In genomic region chr10:62231811-62232210, GRCm38 (mm10) we compare ENCODE assay signal across 9 mouse cellular contexts. TPM values are rescaled to one million over a fixed set of nuclear protein-coding genes. Genes with fewer than 3 reads are reported as not detected.
DNase-seq lines count a peak whose midpoint lies in the region; ATAC-seq and TF ChIP-seq lines count a peak whose summit lies in the region.
"Had no signal": no experiment of that assay in that cellular context is flagged by ENCODE, and none has a peak within 500 bp of the region (broad histone marks: within the 10 kb centered on the region; RNA-seq: fewer than 3 reads in every experiment).

No protein-coding gene starts in this region.

- no peak for TF ChIP-seq CTCF in layer of hippocampus, adult 2 months (conservative IDR thresholded peaks at IDR 0.05)

- H3K9me3 ChIP-seq in embryonic facial prominence, embryonic 15.5 days (replicated peaks) = no peaks in the 10 kb centered on the region
- no peaks in the 10 kb centered on the region for H3K9me3 ChIP-seq in limb, embryonic 10.5 days (replicated peaks)

- no peak overlapping the region for H3K4me3 ChIP-seq in layer of hippocampus, adult 2 months
- no peak overlapping the region for H3K4me3 ChIP-seq in embryonic facial prominence, embryonic 15.5 days (replicated peaks)
- H3K4me3 ChIP-seq in limb, embryonic 10.5 days = peak overlapping the region; percentile 68; the same call in 1 of the 2 replicates

- DNase-seq in adrenal gland, postnatal 10 days = peak; percentile 18
- no peak for DNase-seq in adrenal gland, postnatal 4 days (ENCODE audit: low spot score in 2 of 2)
- DNase-seq in layer of hippocampus, adult 2 months (ENCODE audit: low spot score in 2 of 2) = no peak
- DNase-seq in layer of hippocampus, postnatal 25 days (ENCODE audit: extremely low spot score in 1 of 2, low spot score in 1 of 2) = no peak
- no peak for DNase-seq in limb, embryonic 10.5 days (ENCODE audit: low spot score)
- no peak for DNase-seq in layer of hippocampus, postnatal 10 days (ENCODE audit: low spot score in 2 of 2)

- ATAC-seq in embryonic facial prominence, embryonic 15.5 days (ENCODE audit: insufficient number of reproducible peaks, low FRiP score, low TSS enrichment, low read depth) = no peak
- no peak for ATAC-seq in inflammation-experienced regulatory T-cells, adult 6 months

- peak overlapping the region; percentile 67; the same call in 1 of the 2 replicates for H3K27ac ChIP-seq in layer of hippocampus, adult 2 months
- H3K27ac ChIP-seq in embryonic facial prominence, embryonic 15.5 days (replicated peaks) = no peak overlapping the region
- no peak overlapping the region; the same call in 1 of the 2 replicates for H3K27ac ChIP-seq in limb, embryonic 10.5 days

- WGBS in embryonic facial prominence, embryonic 15.5 days = 61% methylated on average over 3 of the region's 3 CpGs
- 77% methylated on average over 3 of the region's 3 CpGs for WGBS in limb, embryonic 10.5 days

- peaks cover 7% of the 10 kb centered on the region for H3K27me3 ChIP-seq in embryonic facial prominence, embryonic 15.5 days
- peaks cover 26% of the 10 kb centered on the region for H3K27me3 ChIP-seq in limb, embryonic 10.5 days (ENCODE audit: low read depth, poor library complexity, severe bottlenecking)

- no peaks in the 10 kb centered on the region for H3K36me3 ChIP-seq in embryonic facial prominence, embryonic 15.5 days
- H3K36me3 ChIP-seq in limb, embryonic 10.5 days = no peaks in the 10 kb centered on the region

- H3K4me2 ChIP-seq in embryonic facial prominence, embryonic 15.5 days (replicated peaks) = peak overlapping the region; percentile 96

- no peak overlapping the region for H3K9ac ChIP-seq in embryonic facial prominence, embryonic 15.5 days

- H3K4me1 ChIP-seq in embryonic facial prominence, embryonic 15.5 days = peaks cover 10% of the 10 kb centered on the region
- peaks cover 24% of the 10 kb centered on the region for H3K4me1 ChIP-seq in limb, embryonic 10.5 days

RNA-seq across cellular contexts. Expression of gene Tspan15, which starts 0.8 kb away (rescaled TPM):
- total RNA-seq in adrenal gland, postnatal 10 days (2021) = 10 to 100 TPM; 16.4 to 23.6 TPM
- total RNA-seq in adrenal gland, postnatal 4 days (2021) = 10 to 100 TPM; 29.4 to 37.0 TPM
- total RNA-seq in layer of hippocampus, adult 2 months (2021) = 10 to 100 TPM; 13.6 to 15.9 TPM
- total RNA-seq in layer of hippocampus, postnatal 25 days (2021) = 10 to 100 TPM; 20.7 to 21.3 TPM
- 15.8 and 17.0 TPM in 2 replicates for polyA plus RNA-seq in embryonic facial prominence, embryonic 15.5 days (2015; fragmentation: Nextera tagmentation; extraction: Ambion mirVana)
- 15.1 and 18.5 TPM in 2 replicates for polyA plus RNA-seq in limb, embryonic 10.5 days (2016; fragmentation: Nextera tagmentation; extraction: Ambion mirVana)
- not detected for polyA plus RNA-seq in inflammation-experienced regulatory T-cells, adult 6 months (2017; shearing (Covaris generic))
- total RNA-seq in layer of hippocampus, postnatal 10 days (2021) = 1 to 10 TPM; 7.9 to 9.0 TPM

RNA-seq across cellular contexts. Expression of gene Tacr2, which starts 20.4 kb away (rescaled TPM):
- total RNA-seq in adrenal gland, postnatal 10 days (2021) = 1 to 10 TPM; 9.0 to 9.5 TPM
- 10 to 100 TPM; 18.6 to 18.7 TPM for total RNA-seq in adrenal gland, postnatal 4 days (2021)
- not detected for total RNA-seq in layer of hippocampus, adult 2 months (2021)
- total RNA-seq in layer of hippocampus, postnatal 25 days (2021) = under 1 TPM in 1 of 2 experiments, not detected in 1; 0.20 TPM
- not detected in 2 replicates for polyA plus RNA-seq in embryonic facial prominence, embryonic 15.5 days (2015; fragmentation: Nextera tagmentation; extraction: Ambion mirVana)
- polyA plus RNA-seq in limb, embryonic 10.5 days (2016; fragmentation: Nextera tagmentation; extraction: Ambion mirVana) = not detected in 2 replicates
- not detected for polyA plus RNA-seq in inflammation-experienced regulatory T-cells, adult 6 months (2017; shearing (Covaris generic))
- under 1 TPM in 1 of 2 experiments, not detected in 1; 0.25 TPM for total RNA-seq in layer of hippocampus, postnatal 10 days (2021)
- total RNA-seq: megakaryocyte-erythroid progenitor cell, adult 5-6 weeks had no signal

Comparison
In these comparisons a context has a peak if more than half of its experiments do, and no peak if none do; other contexts are left out.
1. RNA of gene Tacr2, which starts 20.4 kb away (total RNA-seq): 18.6 to 18.7 TPM in adrenal gland, postnatal 4 days and 9.0 to 9.5 TPM in adrenal gland, postnatal 10 days; 0.25 TPM in layer of hippocampus, postnatal 10 days, 0.20 TPM in layer of hippocampus, postnatal 25 days and not detected in layer of hippocampus, adult 2 months; every median in the first group is over 4 times any median in the second.